27 mouse cellular contexts compared by ENCODE assay signal in genomic region chr10:84980291-84980690, GRCm38 (mm10).
"Had no signal": no experiment of that assay in that cellular context is flagged by ENCODE, and none has a peak within 500 bp of the region (broad histone marks: within the 10 kb centered on the region; RNA-seq: fewer than 3 reads in every experiment).

No protein-coding gene starts in this region.

- DNase-seq: cerebellum, adult 2 months; cerebellum, adult 8-10 months; cerebellum, adult 9-10 months; cerebellum, adult 9-11 months; cerebellum, postnatal 10 days; cerebellum, postnatal 14 days; cerebellum, postnatal 25 days; cerebellum, postnatal 36 days; embryo, embryonic 11 days; forebrain, postnatal 0 days; gastrocnemius, adult 2 months; gastrocnemius, postnatal 10 days; gastrocnemius, postnatal 14 days; gastrocnemius, postnatal 25 days; gastrocnemius, postnatal 36 days; heart, adult 18-20 months had no signal

- H3K27ac ChIP-seq: embryonic facial prominence, embryonic 10.5 days; embryonic facial prominence, embryonic 12.5 days; embryonic facial prominence, embryonic 13.5 days; embryonic facial prominence, embryonic 15.5 days; forebrain, embryonic 10.5 days; forebrain, embryonic 12.5 days; forebrain, embryonic 13.5 days; forebrain, embryonic 15.5 days; gastrocnemius, adult 2 months had no signal

- H3K4me2 ChIP-seq: embryonic facial prominence, embryonic 12.5 days; embryonic facial prominence, embryonic 13.5 days; embryonic facial prominence, embryonic 15.5 days; forebrain, embryonic 12.5 days; forebrain, embryonic 13.5 days; forebrain, embryonic 15.5 days had no signal

- H3K27me3 ChIP-seq: embryonic facial prominence, embryonic 12.5 days; embryonic facial prominence, embryonic 13.5 days; embryonic facial prominence, embryonic 15.5 days; forebrain, embryonic 12.5 days; forebrain, embryonic 13.5 days; forebrain, embryonic 15.5 days had no signal

- H3K4me1 ChIP-seq: embryonic facial prominence, embryonic 10.5 days; embryonic facial prominence, embryonic 12.5 days had no signal

- ATAC-seq: forebrain, embryonic 13.5 days; forebrain, embryonic 14.5 days; forebrain, embryonic 15.5 days; forebrain, embryonic 16.5 days; forebrain, postnatal 0 days had no signal

- H3K4me3 ChIP-seq: embryonic facial prominence, embryonic 10.5 days; embryonic facial prominence, embryonic 12.5 days; embryonic facial prominence, embryonic 13.5 days; embryonic facial prominence, embryonic 15.5 days; erythroblast, embryonic 14.5 days; forebrain, embryonic 10.5 days; forebrain, embryonic 12.5 days; forebrain, embryonic 13.5 days; forebrain, embryonic 15.5 days; gastrocnemius, adult 2 months had no signal

- H3K9me3 ChIP-seq: embryonic facial prominence, embryonic 10.5 days; embryonic facial prominence, embryonic 12.5 days; embryonic facial prominence, embryonic 13.5 days; embryonic facial prominence, embryonic 15.5 days; forebrain, embryonic 10.5 days; forebrain, embryonic 12.5 days; forebrain, embryonic 13.5 days; forebrain, embryonic 15.5 days had no signal

- H3K9ac ChIP-seq: embryonic facial prominence, embryonic 12.5 days; embryonic facial prominence, embryonic 13.5 days; embryonic facial prominence, embryonic 15.5 days; forebrain, embryonic 12.5 days; forebrain, embryonic 13.5 days; forebrain, embryonic 15.5 days; forebrain, postnatal 0 days had no signal
